Mouse (Mus musculus) olfactory bulb, adult 2 months (tissue): Measurements from ENCODE around the gene Slc26a8.

Experiments
- CTCF ChIP-seq: fragments of 200-500 bp; IDR thresholded peaks from 2 replicates; pipeline ENCODE4 v1.5.1; 2012; ENCODE audit warnings: low read depth, mild to moderate bottlenecking, low read length, moderate library complexity; ENCODE audit not compliant: insufficient read depth
- POLR2A ChIP-seq: fragments of 200-500 bp; IDR thresholded peaks from 2 replicates; pipeline ENCODE4 v1.6.1; 2012; ENCODE audit warnings: mild to moderate bottlenecking, low read depth, low read length, moderate library complexity; ENCODE audit not compliant: insufficient read depth

DNA sequence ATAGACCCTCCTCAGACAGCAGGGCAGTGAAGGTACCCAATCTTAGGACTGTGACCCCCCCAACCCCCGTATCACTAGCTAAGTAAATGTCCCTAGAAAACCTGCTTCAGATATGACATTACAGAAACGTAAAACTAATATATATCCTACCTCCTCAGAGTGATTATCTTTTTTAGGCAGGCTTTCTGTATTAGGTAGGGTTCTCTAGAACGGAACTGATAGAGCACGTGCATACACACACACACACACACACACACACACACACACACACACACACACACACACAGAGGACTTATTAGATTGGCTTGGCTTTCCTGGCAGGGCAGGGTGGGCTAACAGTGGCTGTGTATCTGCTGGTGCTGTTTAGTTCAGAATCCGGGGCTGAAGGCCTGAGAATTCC is 54.2 kb downstream of the Slc26a8 start:
- no peak for TF ChIP-seq POLR2A
- no peak for TF ChIP-seq CTCF
